Mouse (Mus musculus) bone marrow, adult 2 months (tissue): ENCODE data around the gene S1pr2.

Source experiments
- CTCF ChIP-seq: fragments of 200-500 bp; IDR thresholded peaks from 2 replicates; pipeline ENCODE4 v1.5.1; 2011; ENCODE audit warnings: low read length, control low read depth; ENCODE audit not compliant: control insufficient read depth, insufficient read depth
- POLR2A ChIP-seq: fragments of 200-500 bp; IDR thresholded peaks from 2 replicates; pipeline ENCODE4 v1.6.1; 2011; ENCODE audit warnings: low read depth, mild to moderate bottlenecking, control low read depth, low read length, borderline replicate concordance; ENCODE audit not compliant: control insufficient read depth

GRCm38 (mm10) chr9:20943911-20944310 is 32.7 kb downstream of the S1pr2 start:
- TF ChIP-seq CTCF, result no peak
- no peak for TF ChIP-seq POLR2A
